Mouse (Mus musculus) hindbrain, embryonic 16.5 days (tissue): ENCODE results near the gene Tmem239. TPM values are rescaled to one million over a fixed set of nuclear protein-coding genes. Genes with fewer than 3 reads are reported as not detected.

ENCODE experiments used
- ATAC-seq: fragments of 200-750 bp; cut with Nextera tagmentation; 2 replicates; pipeline ENCODE4 v1.8.0; 2017; ENCODE audit warnings: moderate TSS enrichment, moderate library complexity
- H3K27ac ChIP-seq: fragments of 300-500 bp; sonication (generic); 2 replicates; pipeline ENCODE4 v1.5.1; 2014; ENCODE audit warnings: low read depth, mild to moderate bottlenecking, control low read depth, low read length, moderate library complexity
- H3K27me3 ChIP-seq: fragments of 300-500 bp; sonication (generic); replicated peaks from 2 replicates; pipeline ENCODE4 v1.6.1; 2014; ENCODE audit warnings: low read length; ENCODE audit not compliant: control insufficient read depth, insufficient read depth
- H3K36me3 ChIP-seq: fragments of 300-500 bp; sonication (generic); 2 replicates; pipeline ENCODE4 v1.6.1; 2014; ENCODE audit warnings: mild to moderate bottlenecking, low read length, moderate library complexity, mixed read lengths; ENCODE audit not compliant: control insufficient read depth, insufficient read depth
- H3K4me1 ChIP-seq: fragments of 300-500 bp; sonication (generic); 2 replicates; pipeline ENCODE4 v1.6.1; 2014; ENCODE audit warnings: low read depth, low read length; ENCODE audit not compliant: control insufficient read depth, insufficient read depth
- H3K4me2 ChIP-seq: fragments of 300-500 bp; sonication (generic); 2 replicates; pipeline ENCODE4 v1.6.1; 2014; ENCODE audit warnings: mild to moderate bottlenecking, low read length, control low read depth, moderate library complexity
- H3K4me3 ChIP-seq: fragments of 300-500 bp; sonication (generic); 2 replicates; pipeline ENCODE4 v1.5.1; 2014; ENCODE audit warnings: mild to moderate bottlenecking, low read length, control low read depth, moderate library complexity
- H3K9ac ChIP-seq: fragments of 300-500 bp; sonication (generic); 2 replicates; pipeline ENCODE4 v1.6.1; 2014; ENCODE audit warnings: low read depth, mild to moderate bottlenecking, control low read depth, low read length, moderate library complexity
- H3K9me3 ChIP-seq: fragments of 300-500 bp; sonication (generic); 2 replicates; pipeline ENCODE4 v1.6.1; 2014; ENCODE audit warnings: mild to moderate bottlenecking, low read length, moderate library complexity; ENCODE audit not compliant: control insufficient read depth
- WGBS: fragments of 180-500 bp; shearing (Covaris S2); extraction: QIAGEN DNeasy Blood & Tissue Kit; methylation state at CpG from one replicate; pipeline ENCODE4 v1.1.7; 2014; 5-methylcytosine and 5-hydroxymethylcytosine counted together
- polyA plus RNA-seq: library from polyadenylated mRNA; unstranded; fragments of >200 nt; fragmentation: Nextera tagmentation; extraction: Ambion mirVana; gene quantifications from 2 replicates; pipeline ENCODE4 v1.2.1, GENCODE M21; 2015

Tmem239 gene
- polyA plus RNA-seq, 1 experiment from 2014 or later = 0.28 TPM

DNA sequence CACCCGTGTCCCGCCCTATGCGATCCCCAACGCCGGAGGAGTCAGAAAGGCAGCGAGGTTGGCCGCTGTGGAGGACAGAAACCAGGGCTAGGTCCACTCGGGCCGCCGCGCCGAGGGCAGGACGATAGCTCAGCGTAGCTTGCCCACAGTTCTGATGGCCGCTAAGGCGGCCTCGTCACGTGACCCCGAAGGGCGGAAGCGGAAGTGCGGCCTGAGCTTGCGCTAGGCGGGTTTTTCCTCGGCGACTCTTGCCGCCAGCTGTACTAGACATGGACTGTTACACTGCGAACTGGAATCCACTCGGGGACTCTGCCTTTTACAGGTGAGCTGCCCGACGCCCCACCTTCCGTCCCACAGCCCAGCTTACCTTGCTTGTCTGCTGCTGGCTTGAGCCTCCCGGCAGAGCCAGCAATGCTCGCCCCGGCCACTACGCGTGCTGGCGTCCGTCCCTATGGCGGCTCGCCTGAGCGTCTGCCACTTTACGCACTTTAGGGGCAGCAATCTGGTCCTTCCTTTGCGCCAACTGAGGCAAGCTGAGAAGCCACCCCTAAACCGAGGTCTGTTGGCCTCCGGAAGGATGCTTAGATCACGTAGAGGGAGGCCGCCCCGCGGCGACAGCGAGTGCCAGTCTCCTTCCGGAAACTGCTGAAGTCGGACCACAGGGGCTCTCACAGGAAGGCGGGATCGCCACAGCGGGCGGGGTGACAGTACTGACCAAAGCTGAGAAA lies 18.0 kb downstream of the Tmem239 start, which contains the start of the genes Vps16 and Pced1a:
TSS of gene Vps16 (plus strand) at position 214 of the 728 bp plus-strand sequence.
TSS of gene Pced1a (minus strand) at position 576 of the 728 bp plus-strand sequence.
- ATAC-seq = peak; percentile 96
- Histone ChIP-seq H3K27me3 (no peaks in the 10 kb centered on the region), H3K36me3 (no peaks in the 10 kb centered on the region), H3K27ac (peak within 1 kb of the TSS; percentile 97), H3K4me3 (peak within 1 kb of the TSS; percentile 90), H3K4me1 (peaks cover 26% of the 10 kb centered on the region), H3K9ac (peak within 1 kb of the TSS; percentile 85), H3K4me2 (peak within 1 kb of the TSS; percentile 84), H3K9me3 (no peaks in the 10 kb centered on the region)
- under 1% methylated on average over 58 of the region's 58 CpGs for WGBS

GRCm38 (mm10) chr2:130425112-130425511 lies 18.8 kb downstream of the Tmem239 start:
- peaks cover 26% of the 10 kb centered on the region for H3K4me1 ChIP-seq
- 38% methylated on average over 5 of the region's 5 CpGs for WGBS
- H3K4me2 ChIP-seq = peak overlapping the region; percentile 84
- H3K36me3 ChIP-seq = no peaks in the 10 kb centered on the region
- no peaks in the 10 kb centered on the region for H3K9me3 ChIP-seq
- H3K27me3 ChIP-seq = no peaks in the 10 kb centered on the region
- H3K27ac ChIP-seq = peak overlapping the region; percentile 97
- no peak for ATAC-seq
- peak overlapping the region; percentile 85 for H3K9ac ChIP-seq
- H3K4me3 ChIP-seq = peak overlapping the region; percentile 90

DNA sequence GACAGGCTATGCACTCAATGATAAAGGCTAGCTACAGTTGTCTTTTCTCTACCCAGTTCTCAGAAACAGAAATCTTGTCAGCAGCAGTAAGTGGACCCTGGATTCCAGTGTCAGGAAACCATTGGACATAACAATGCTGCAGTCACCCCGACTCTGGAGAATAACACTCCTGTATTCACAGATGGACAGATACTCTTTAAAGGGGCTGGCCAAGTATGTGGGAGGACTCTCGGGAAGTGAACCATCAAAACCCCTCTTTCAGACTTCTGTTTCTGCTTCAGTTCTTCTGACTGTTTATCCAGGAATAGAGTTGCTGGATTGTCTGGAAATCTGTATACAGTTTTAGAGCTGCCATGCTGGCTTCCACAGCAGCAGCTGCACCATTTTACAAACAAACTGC lies 23.6 kb downstream of the Tmem239 start:
- no peak overlapping the region for H3K9ac ChIP-seq
- no peak overlapping the region for H3K4me3 ChIP-seq
- 50% methylated on average over 2 of the region's 2 CpGs for WGBS
- H3K4me2 ChIP-seq = no peak overlapping the region
- peaks cover 11% of the 10 kb centered on the region for H3K4me1 ChIP-seq
- no peak overlapping the region for H3K27ac ChIP-seq
- no peaks in the 10 kb centered on the region for H3K27me3 ChIP-seq
- no peaks in the 10 kb centered on the region for H3K9me3 ChIP-seq
- H3K36me3 ChIP-seq = no peaks in the 10 kb centered on the region
- no peak for ATAC-seq

- 88% methylated on average over 3 of the region's 3 CpGs for WGBS
- no peak overlapping the region for H3K4me3 ChIP-seq
- H3K27me3 ChIP-seq = no peaks in the 10 kb centered on the region
- H3K27ac ChIP-seq = no peak overlapping the region
- no peaks in the 10 kb centered on the region for H3K36me3 ChIP-seq
- no peak overlapping the region for H3K4me2 ChIP-seq
- no peak overlapping the region for H3K9ac ChIP-seq
- H3K9me3 ChIP-seq = no peaks in the 10 kb centered on the region
- ATAC-seq = no peak
- peaks cover 5% of the 10 kb centered on the region for H3K4me1 ChIP-seq
Observed at GRCm38 (mm10) chr2:130430484-130430883, 24.2 kb downstream of the Tmem239 start.

DNA sequence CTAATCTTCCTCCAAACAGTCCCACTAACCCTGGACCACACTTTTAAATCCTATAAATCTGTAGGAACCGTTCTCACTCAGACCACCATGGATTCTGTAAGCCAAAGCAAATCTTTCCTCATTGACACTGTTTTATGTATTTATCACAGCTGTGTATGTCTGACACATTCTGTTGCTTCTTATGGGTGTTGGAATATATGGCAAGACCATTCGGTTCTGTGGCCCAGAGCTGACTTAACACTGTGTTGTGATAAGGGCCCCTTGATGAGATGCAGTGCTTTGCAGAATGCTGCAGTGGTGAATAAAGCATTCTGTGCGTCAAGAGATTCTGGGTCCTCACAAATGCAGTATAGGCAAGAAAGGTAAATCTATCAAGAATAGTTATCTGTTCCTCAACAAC lies 25.9 kb downstream of the Tmem239 start:
- H3K36me3 ChIP-seq = no peaks in the 10 kb centered on the region
- H3K9ac ChIP-seq = no peak overlapping the region
- no peaks in the 10 kb centered on the region for H3K9me3 ChIP-seq
- H3K27ac ChIP-seq = no peak overlapping the region
- H3K4me2 ChIP-seq = no peak overlapping the region
- H3K4me1 ChIP-seq = no peaks in the 10 kb centered on the region
- H3K4me3 ChIP-seq = no peak overlapping the region
- no peak for ATAC-seq
- WGBS = 96% methylated on average over 3 of the region's 3 CpGs
- H3K27me3 ChIP-seq = no peaks in the 10 kb centered on the region

DNA sequence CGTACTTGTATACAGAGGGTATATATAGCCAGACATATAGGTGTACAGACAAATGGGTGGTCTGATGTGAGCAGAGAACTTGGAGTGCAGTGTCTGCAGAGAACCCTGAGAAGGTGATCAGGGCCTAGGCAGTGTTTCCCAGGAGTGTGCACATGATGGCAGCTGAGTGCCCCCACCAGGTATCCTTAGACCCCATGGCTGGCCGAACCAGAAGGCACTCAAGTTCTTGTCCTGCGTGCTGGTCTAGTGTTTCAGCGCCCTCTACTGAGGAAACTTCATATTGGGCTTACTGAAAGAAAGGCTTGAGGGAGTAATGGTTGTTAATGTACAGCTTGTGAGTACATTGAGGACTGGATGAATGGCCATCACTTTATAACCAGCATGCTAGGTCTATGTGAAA lies 26.9 kb downstream of the Tmem239 start:
- Histone ChIP-seq H3K9ac (no peak overlapping the region), H3K36me3 (peaks cover 4% of the 10 kb centered on the region), H3K27ac (no peak overlapping the region), H3K9me3 (no peaks in the 10 kb centered on the region), H3K27me3 (no peaks in the 10 kb centered on the region), H3K4me1 (no peaks in the 10 kb centered on the region), H3K4me2 (no peak overlapping the region), H3K4me3 (no peak overlapping the region)
- WGBS = 23% methylated on average over 4 of the region's 4 CpGs
- ATAC-seq = peak; percentile 67

DNA sequence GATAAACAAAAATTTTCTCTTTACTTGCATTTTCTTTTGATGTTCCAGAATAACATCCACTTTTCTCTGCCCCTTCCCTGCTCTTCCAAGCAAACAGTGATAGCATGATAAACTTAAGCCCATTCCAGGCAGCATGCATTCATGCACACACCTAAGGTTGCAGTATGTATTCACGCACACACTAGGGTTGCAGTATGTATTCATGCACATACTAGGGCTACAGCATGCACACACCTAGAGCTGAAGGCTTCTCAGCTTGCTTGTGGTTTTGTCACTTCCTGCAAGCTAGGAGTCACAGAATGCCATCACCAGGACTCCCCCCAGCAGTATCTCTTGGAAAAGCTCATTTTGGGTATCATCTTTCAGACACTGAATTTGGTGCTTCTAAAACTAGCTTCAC lies 30.5 kb downstream of the Tmem239 start:
- Histone ChIP-seq H3K4me1 (no peaks in the 10 kb centered on the region), H3K36me3 (peaks cover 29% of the 10 kb centered on the region), H3K4me2 (no peak overlapping the region), H3K9ac (no peak overlapping the region), H3K27ac (no peak overlapping the region), H3K9me3 (no peaks in the 10 kb centered on the region), H3K27me3 (no peaks in the 10 kb centered on the region), H3K4me3 (no peak overlapping the region)
- ATAC-seq = no peak
- 94% methylated on average over 1 of the region's 1 CpGs for WGBS

GRCm38 (mm10) chr2:130438861-130439260 lies 32.6 kb downstream of the Tmem239 start:
- 92% methylated on average over 3 of the region's 3 CpGs for WGBS
- Histone ChIP-seq H3K9me3 (no peaks in the 10 kb centered on the region), H3K36me3 (peaks cover 37% of the 10 kb centered on the region), H3K4me3 (no peak overlapping the region), H3K27me3 (no peaks in the 10 kb centered on the region), H3K4me1 (no peaks in the 10 kb centered on the region), H3K9ac (no peak overlapping the region), H3K27ac (no peak overlapping the region), H3K4me2 (no peak overlapping the region)
- ATAC-seq = no peak

GRCm38 (mm10) chr2:130439840-130440480 lies 33.7 kb downstream of the Tmem239 start:
- H3K4me2 ChIP-seq = no peak overlapping the region
- H3K36me3 ChIP-seq = peaks cover 41% of the 10 kb centered on the region
- no peaks in the 10 kb centered on the region for H3K9me3 ChIP-seq
- H3K4me1 ChIP-seq = no peaks in the 10 kb centered on the region
- WGBS = 93% methylated on average over 4 of the region's 4 CpGs
- no peak overlapping the region for H3K27ac ChIP-seq
- H3K27me3 ChIP-seq = no peaks in the 10 kb centered on the region
- ATAC-seq = no peak
- H3K4me3 ChIP-seq = no peak overlapping the region
- no peak overlapping the region for H3K9ac ChIP-seq
